Mouse (Mus musculus): ENCODE results near the gene Trp53bp2. TPM values are rescaled to one million over a fixed set of nuclear protein-coding genes. Genes with fewer than 3 reads are reported as not detected.
A peak's percentile ranks its signal among the peaks of the same experiment; 100 is the strongest.

The Trp53bp2 gene
- polyA plus RNA-seq, 1 experiment = 23.7 TPM

DNA sequence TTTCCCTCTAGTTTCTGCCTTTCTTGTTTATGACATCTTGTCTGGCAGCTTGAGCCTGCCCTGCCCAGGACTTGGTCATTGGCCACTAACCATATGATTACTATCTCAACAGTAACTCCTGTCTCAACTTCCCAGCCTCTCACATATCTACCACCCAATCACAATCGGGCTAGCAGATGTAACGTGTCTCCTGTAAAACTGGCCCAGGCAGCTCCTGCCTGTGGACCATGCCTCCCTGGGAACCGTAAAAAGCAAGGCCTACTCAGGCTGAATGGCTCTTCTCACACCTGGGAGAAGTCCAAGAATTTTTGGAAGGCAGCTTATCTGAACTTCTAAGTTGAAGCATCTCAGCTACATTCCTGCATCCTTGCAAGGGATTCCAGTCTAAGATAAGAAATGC lies 10.2 kb upstream of the Trp53bp2 start:
- Histone ChIP-seq H3K4me3 (ENCODE audit: low read depth, low read length) (no peak overlapping the region), H3K9ac (ENCODE audit: low read depth, poor library complexity, severe bottlenecking) (no peak overlapping the region), H3K27me3 (ENCODE audit: control insufficient read depth, insufficient read depth, low read length, poor library complexity, severe bottlenecking) (no peaks in the 10 kb centered on the region), H3K36me3 (ENCODE audit: control insufficient read depth, insufficient read depth, low read length, poor library complexity, severe bottlenecking) (no peaks in the 10 kb centered on the region), H3K27ac (ENCODE audit: insufficient read depth, low read length) (no peak overlapping the region), H3K9me3 (replicated peaks; ENCODE audit: control insufficient read depth, insufficient read depth, low read length, poor library complexity, severe bottlenecking) (no peaks in the 10 kb centered on the region), H3K4me1 (ENCODE audit: control insufficient read depth, insufficient read depth, low read length) (no peaks in the 10 kb centered on the region)
- TF ChIP-seq POLR2A (IDR thresholded peaks at IDR 0.05; ENCODE audit: insufficient read depth, low read length) (no peak), EP300 (IDR thresholded peaks at IDR 0.05; ENCODE audit: insufficient read depth, low read depth, low read length) (no peak)

DNA sequence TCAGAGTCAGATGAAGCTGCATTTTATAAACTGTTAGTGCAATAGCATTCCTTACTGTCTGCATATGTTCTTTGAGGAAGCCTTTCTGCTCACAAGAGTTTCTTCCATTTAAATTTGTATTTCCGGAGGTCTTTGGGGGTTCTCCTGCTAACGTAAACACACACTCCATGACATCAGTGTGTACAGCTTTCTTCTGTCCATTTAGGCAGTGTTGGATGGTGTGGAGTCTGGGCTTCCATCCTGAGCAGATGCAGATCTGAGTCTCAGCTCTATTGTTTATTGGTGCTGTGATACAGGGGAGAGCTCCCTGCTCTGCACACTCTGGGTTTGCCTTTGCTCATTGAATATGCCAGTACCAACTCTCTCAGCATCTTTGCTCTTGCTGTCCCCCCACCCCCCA lies 9.8 kb upstream of the Trp53bp2 start:
- Histone ChIP-seq H3K9ac (ENCODE audit: low read depth, poor library complexity, severe bottlenecking) (no peak overlapping the region), H3K27ac (ENCODE audit: insufficient read depth, low read length) (no peak overlapping the region), H3K4me1 (ENCODE audit: control insufficient read depth, insufficient read depth, low read length) (no peaks in the 10 kb centered on the region), H3K9me3 (replicated peaks; ENCODE audit: control insufficient read depth, insufficient read depth, low read length, poor library complexity, severe bottlenecking) (no peaks in the 10 kb centered on the region), H3K27me3 (ENCODE audit: control insufficient read depth, insufficient read depth, low read length, poor library complexity, severe bottlenecking) (no peaks in the 10 kb centered on the region), H3K36me3 (ENCODE audit: control insufficient read depth, insufficient read depth, low read length, poor library complexity, severe bottlenecking) (no peaks in the 10 kb centered on the region), H3K4me3 (ENCODE audit: low read depth, low read length) (no peak overlapping the region)
- no peak for TF ChIP-seq CTCF (IDR thresholded peaks at IDR 0.05; ENCODE audit: low read depth, low read length)
- no peak for TF ChIP-seq EP300 (IDR thresholded peaks at IDR 0.05; ENCODE audit: insufficient read depth, low read depth, low read length)
- no peak for TF ChIP-seq POLR2A (IDR thresholded peaks at IDR 0.05; ENCODE audit: insufficient read depth, low read length)

DNA sequence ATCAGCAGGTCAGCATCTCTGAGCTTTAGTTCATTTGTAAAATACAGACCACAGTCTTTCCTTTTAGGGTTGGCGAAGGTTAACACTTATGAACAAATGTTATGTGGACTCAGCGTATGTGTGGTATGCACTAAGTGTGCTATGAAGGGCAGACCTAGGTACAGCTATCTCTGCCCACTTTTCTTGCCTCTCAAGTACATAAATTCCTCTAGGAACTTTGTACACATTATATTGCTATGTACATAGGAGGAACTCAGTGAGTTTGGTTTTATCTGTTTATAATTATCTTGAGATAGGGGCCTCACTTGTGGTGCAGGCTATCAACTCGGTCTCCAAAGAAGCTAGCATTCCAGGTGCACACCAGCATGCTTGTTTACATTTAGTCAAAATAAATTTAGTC lies 9.1 kb upstream of the Trp53bp2 start:
- H3K4me3 ChIP-seq (ENCODE audit: low read depth, low read length) = no peak overlapping the region
- H3K36me3 ChIP-seq (ENCODE audit: control insufficient read depth, insufficient read depth, low read length, poor library complexity, severe bottlenecking) = no peaks in the 10 kb centered on the region
- no peak overlapping the region for H3K27ac ChIP-seq (ENCODE audit: insufficient read depth, low read length)
- TF ChIP-seq POLR2A (IDR thresholded peaks at IDR 0.05; ENCODE audit: insufficient read depth, low read length) = no peak
- TF ChIP-seq EP300 (IDR thresholded peaks at IDR 0.05; ENCODE audit: insufficient read depth, low read depth, low read length) = no peak
- TF ChIP-seq CTCF (IDR thresholded peaks at IDR 0.05; ENCODE audit: low read depth, low read length) = no peak
- no peaks in the 10 kb centered on the region for H3K9me3 ChIP-seq (replicated peaks; ENCODE audit: control insufficient read depth, insufficient read depth, low read length, poor library complexity, severe bottlenecking)
- no peak overlapping the region for H3K9ac ChIP-seq (ENCODE audit: low read depth, poor library complexity, severe bottlenecking)
- no peaks in the 10 kb centered on the region for H3K4me1 ChIP-seq (ENCODE audit: control insufficient read depth, insufficient read depth, low read length)
- H3K27me3 ChIP-seq (ENCODE audit: control insufficient read depth, insufficient read depth, low read length, poor library complexity, severe bottlenecking) = no peaks in the 10 kb centered on the region

DNA sequence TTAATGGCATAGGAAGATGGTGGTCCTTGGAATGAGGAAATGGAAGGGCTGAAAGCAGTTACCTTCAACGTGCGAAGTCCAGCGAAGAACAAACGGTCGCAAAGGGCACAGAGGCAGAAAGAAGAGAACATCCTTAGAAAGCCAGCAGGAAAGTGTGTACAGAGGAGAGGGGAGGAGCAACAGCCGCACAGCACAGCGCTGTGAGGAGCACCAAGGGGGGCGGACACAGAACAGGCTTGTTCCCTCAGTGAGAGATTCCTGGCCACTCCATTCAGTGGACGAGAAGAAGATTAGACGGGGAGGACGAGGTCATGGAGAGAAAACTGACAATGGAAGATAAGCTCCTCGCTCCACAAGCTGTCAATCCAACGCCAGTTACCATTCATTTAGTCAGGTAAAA lies 5.9 kb upstream of the Trp53bp2 start:
- Histone ChIP-seq H3K9ac (ENCODE audit: low read depth, poor library complexity, severe bottlenecking) (no peak overlapping the region), H3K36me3 (ENCODE audit: control insufficient read depth, insufficient read depth, low read length, poor library complexity, severe bottlenecking) (no peaks in the 10 kb centered on the region), H3K4me3 (ENCODE audit: low read depth, low read length) (no peak overlapping the region), H3K9me3 (replicated peaks; ENCODE audit: control insufficient read depth, insufficient read depth, low read length, poor library complexity, severe bottlenecking) (no peaks in the 10 kb centered on the region), H3K4me1 (ENCODE audit: control insufficient read depth, insufficient read depth, low read length) (no peaks in the 10 kb centered on the region), H3K27ac (ENCODE audit: insufficient read depth, low read length) (no peak overlapping the region), H3K27me3 (ENCODE audit: control insufficient read depth, insufficient read depth, low read length, poor library complexity, severe bottlenecking) (no peaks in the 10 kb centered on the region)
- TF ChIP-seq EP300 (IDR thresholded peaks at IDR 0.05; ENCODE audit: insufficient read depth, low read depth, low read length) (no peak), POLR2A (IDR thresholded peaks at IDR 0.05; ENCODE audit: insufficient read depth, low read length) (no peak), CTCF (IDR thresholded peaks at IDR 0.05; ENCODE audit: low read depth, low read length) (no peak)

DNA sequence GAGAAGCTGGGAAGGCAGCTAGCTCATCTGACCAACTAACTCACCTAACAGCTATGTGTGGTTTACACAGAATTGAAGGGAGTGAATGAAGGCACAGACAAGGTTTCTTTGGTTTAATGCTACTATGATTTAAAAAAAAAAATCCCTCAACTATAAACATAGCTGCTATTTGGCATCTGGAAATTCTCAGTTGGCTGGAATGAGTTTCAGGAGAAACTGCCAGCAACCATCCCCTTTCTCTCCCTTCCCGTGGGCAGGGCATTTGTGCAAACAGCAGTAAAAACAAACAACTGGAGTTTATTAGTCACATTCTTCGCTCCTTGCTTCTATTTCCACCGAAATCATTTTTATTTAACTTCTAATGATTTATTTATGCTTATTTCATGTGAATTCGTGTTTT lies 2.4 kb upstream of the Trp53bp2 start:
- no peaks in the 10 kb centered on the region for H3K4me1 ChIP-seq (ENCODE audit: control insufficient read depth, insufficient read depth, low read length)
- no peak overlapping the region for H3K27ac ChIP-seq (ENCODE audit: insufficient read depth, low read length)
- H3K27me3 ChIP-seq (ENCODE audit: control insufficient read depth, insufficient read depth, low read length, poor library complexity, severe bottlenecking) = no peaks in the 10 kb centered on the region
- no peak overlapping the region for H3K9ac ChIP-seq (ENCODE audit: low read depth, poor library complexity, severe bottlenecking)
- H3K9me3 ChIP-seq (replicated peaks; ENCODE audit: control insufficient read depth, insufficient read depth, low read length, poor library complexity, severe bottlenecking) = no peaks in the 10 kb centered on the region
- TF ChIP-seq CTCF (IDR thresholded peaks at IDR 0.05; ENCODE audit: low read depth, low read length) (no peak), POLR2A (IDR thresholded peaks at IDR 0.05; ENCODE audit: insufficient read depth, low read length) (no peak), EP300 (IDR thresholded peaks at IDR 0.05; ENCODE audit: insufficient read depth, low read depth, low read length) (no peak)
- H3K4me3 ChIP-seq (ENCODE audit: low read depth, low read length) = no peak overlapping the region
- no peaks in the 10 kb centered on the region for H3K36me3 ChIP-seq (ENCODE audit: control insufficient read depth, insufficient read depth, low read length, poor library complexity, severe bottlenecking)

DNA sequence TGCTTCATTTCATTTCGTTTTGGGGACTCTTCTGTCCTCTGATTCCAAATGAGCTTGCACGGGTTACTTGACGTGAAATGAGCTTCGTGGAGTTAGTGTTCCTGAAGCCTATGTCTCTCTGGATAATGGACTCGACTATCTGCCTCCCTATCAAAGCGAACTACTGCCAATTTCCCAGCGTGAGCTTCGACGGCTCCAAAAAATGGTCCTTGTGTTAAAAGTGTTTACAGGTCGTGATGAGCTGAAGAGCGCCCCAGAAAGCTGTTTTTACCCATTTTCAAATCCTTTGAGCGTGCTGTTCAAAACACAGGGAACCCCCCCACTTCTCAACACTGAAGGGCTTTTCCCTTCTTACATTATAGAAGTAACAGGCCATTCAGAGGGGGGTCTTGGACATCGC lies 729 bp upstream of the Trp53bp2 start:
- no peaks in the 10 kb centered on the region for H3K27me3 ChIP-seq (ENCODE audit: control insufficient read depth, insufficient read depth, low read length, poor library complexity, severe bottlenecking)
- H3K4me1 ChIP-seq (ENCODE audit: control insufficient read depth, insufficient read depth, low read length) = no peaks in the 10 kb centered on the region
- H3K9ac ChIP-seq (ENCODE audit: low read depth, poor library complexity, severe bottlenecking) = peak overlapping the region; percentile 79
- TF ChIP-seq CTCF (IDR thresholded peaks at IDR 0.05; ENCODE audit: low read depth, low read length) = no peak
- no peak for TF ChIP-seq EP300 (IDR thresholded peaks at IDR 0.05; ENCODE audit: insufficient read depth, low read depth, low read length)
- no peak for TF ChIP-seq POLR2A (IDR thresholded peaks at IDR 0.05; ENCODE audit: insufficient read depth, low read length)
- H3K36me3 ChIP-seq (ENCODE audit: control insufficient read depth, insufficient read depth, low read length, poor library complexity, severe bottlenecking) = no peaks in the 10 kb centered on the region
- H3K9me3 ChIP-seq (replicated peaks; ENCODE audit: control insufficient read depth, insufficient read depth, low read length, poor library complexity, severe bottlenecking) = no peaks in the 10 kb centered on the region
- H3K4me3 ChIP-seq (ENCODE audit: low read depth, low read length) = peak overlapping the region; percentile 84
- H3K27ac ChIP-seq (ENCODE audit: insufficient read depth, low read length) = peak overlapping the region; percentile 39; the same call in 1 of the 2 replicates
